Mouse (Mus musculus) spleen, embryonic (tissue): ENCODE data around the gene Grb14.

Experiments used
- CTCF ChIA-PET: fragments of 350-600 bp; sonication (Branson Sonifier 250); formaldehyde crosslinking; loops from one replicate; lab custom pipeline; 2022; lab: Charles Lee

The Grb14 gene

GRCm38 (mm10) chr2:64974549-64974948 is 50.2 kb downstream of the Grb14 start:
- CTCF ChIA-PET = no interaction called here

- CTCF ChIA-PET = no interaction called here
These were observed 50.9 kb downstream of the Grb14 start for GRCm38 (mm10) chr2:64973819-64974441.

- CTCF ChIA-PET = no interaction called here
These were observed 51.7 kb downstream of the Grb14 start for GRCm38 (mm10) chr2:64973125-64973524.

GRCm38 (mm10) chr2:64971828-64972227 is 53.0 kb downstream of the Grb14 start:
- CTCF ChIA-PET = no interaction called here

GRCm38 (mm10) chr2:64970992-64971391 is 53.8 kb downstream of the Grb14 start:
- CTCF ChIA-PET = no interaction called here

- CTCF ChIA-PET = no interaction called here
These were observed 57.8 kb downstream of the Grb14 start for GRCm38 (mm10) chr2:64966893-64967444.

- CTCF ChIA-PET = no interaction called here
These were observed 58.5 kb downstream of the Grb14 start for GRCm38 (mm10) chr2:64966323-64966722.

GRCm38 (mm10) chr2:64965227-64965864 is 59.4 kb downstream of the Grb14 start:
- CTCF ChIA-PET = no interaction called here

- CTCF ChIA-PET = interaction anchor here (0.6 kb wide), 1 partner anchor 208 kb away, joined by 17 read pairs; no protein-coding TSS in a partner anchor
These were observed 62.6 kb downstream of the Grb14 start for GRCm38 (mm10) chr2:64962196-64962595.

GRCm38 (mm10) chr2:64961381-64961780 is 63.4 kb downstream of the Grb14 start:
- CTCF ChIA-PET = interaction anchor here (0.6 kb wide), 1 partner anchor 209 kb away, joined by 17 read pairs; no protein-coding TSS in a partner anchor

GRCm38 (mm10) chr2:64959657-64960056 is 65.1 kb downstream of the Grb14 start:
- CTCF ChIA-PET = no interaction called here

GRCm38 (mm10) chr2:64955441-64955840 is 69.3 kb downstream of the Grb14 start:
- CTCF ChIA-PET = no interaction called here

- CTCF ChIA-PET = no interaction called here
These were observed 75.6 kb downstream of the Grb14 start for GRCm38 (mm10) chr2:64949210-64949609.

GRCm38 (mm10) chr2:64948418-64949169 is 76.2 kb downstream of the Grb14 start:
- CTCF ChIA-PET = no interaction called here

- CTCF ChIA-PET = no interaction called here
These were observed 77.3 kb downstream of the Grb14 start for GRCm38 (mm10) chr2:64947484-64947883.

GRCm38 (mm10) chr2:64920879-64921278 is 103.9 kb downstream of the Grb14 start:
- CTCF ChIA-PET = no interaction called here

- CTCF ChIA-PET = no interaction called here
These were observed 109.3 kb downstream of the Grb14 start for GRCm38 (mm10) chr2:64915448-64915847.

- CTCF ChIA-PET = no interaction called here
These were observed 119.9 kb downstream of the Grb14 start for GRCm38 (mm10) chr2:64904877-64905276.

- CTCF ChIA-PET = no interaction called here
These were observed 126.9 kb downstream of the Grb14 start for GRCm38 (mm10) chr2:64897844-64898243.

- CTCF ChIA-PET = no interaction called here
These were observed 131.6 kb downstream of the Grb14 start for GRCm38 (mm10) chr2:64893233-64893632.

- CTCF ChIA-PET = no interaction called here
These were observed 137.6 kb downstream of the Grb14 start for GRCm38 (mm10) chr2:64887098-64887757.

- CTCF ChIA-PET = no interaction called here
These were observed 139.1 kb downstream of the Grb14 start for GRCm38 (mm10) chr2:64885696-64886095.
